Mouse (Mus musculus): ENCODE results near the gene Kmt2d. TPM values are rescaled to one million over a fixed set of nuclear protein-coding genes. Genes with fewer than 3 reads are reported as not detected.
"Not testable (repeated sequence)": the region's sequence is repeated elsewhere in the genome, so short reads cannot be mapped to it uniquely, and the experiment has no call there.

Gene Kmt2d
- polyA plus RNA-seq, 1 experiment from 2014 or later: 16.8 TPM

DNA sequence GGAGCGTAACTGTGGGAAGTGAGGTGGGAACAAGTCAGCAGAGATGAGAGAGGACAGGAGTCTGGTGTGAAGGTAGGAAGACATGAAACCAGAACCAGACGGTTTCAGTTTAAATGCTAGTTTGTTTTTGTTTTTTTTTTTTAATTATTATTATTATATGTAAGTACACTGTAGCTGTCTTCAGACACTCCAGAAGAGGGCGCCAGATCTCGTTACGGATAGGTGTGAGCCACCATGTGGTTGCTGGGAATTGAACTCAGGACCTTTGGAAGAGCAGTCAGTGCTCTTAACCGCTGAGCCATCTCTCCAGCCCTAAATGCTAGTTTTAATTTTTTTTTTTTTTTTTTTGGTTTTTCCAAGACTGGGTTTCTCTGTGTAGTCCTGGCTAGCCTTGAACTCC, 60.8 kb downstream of the Kmt2d start:
- 78% methylated on average over 6 of the region's 6 CpGs for WGBS
- peaks cover 39% of the 10 kb centered on the region for H3K27me3 ChIP-seq (ENCODE audit: control insufficient read depth, insufficient read depth, low read length)
- H3K9me3 ChIP-seq (ENCODE audit: control insufficient read depth, low read length); H3K4me2 ChIP-seq (ENCODE audit: low read depth, low read length); ATAC-seq (ENCODE audit: low read depth); H3K27ac ChIP-seq (ENCODE audit: low read depth, low read length); H3K4me3 ChIP-seq (ENCODE audit: low read depth, low read length); H3K36me3 ChIP-seq (ENCODE audit: control insufficient read depth, insufficient read depth, low read length); H3K9ac ChIP-seq (replicated peaks; ENCODE audit: low read depth, low read length): not testable (repeated sequence)
- peaks cover 24% of the 10 kb centered on the region for H3K4me1 ChIP-seq (ENCODE audit: control insufficient read depth, insufficient read depth, low read length)

DNA sequence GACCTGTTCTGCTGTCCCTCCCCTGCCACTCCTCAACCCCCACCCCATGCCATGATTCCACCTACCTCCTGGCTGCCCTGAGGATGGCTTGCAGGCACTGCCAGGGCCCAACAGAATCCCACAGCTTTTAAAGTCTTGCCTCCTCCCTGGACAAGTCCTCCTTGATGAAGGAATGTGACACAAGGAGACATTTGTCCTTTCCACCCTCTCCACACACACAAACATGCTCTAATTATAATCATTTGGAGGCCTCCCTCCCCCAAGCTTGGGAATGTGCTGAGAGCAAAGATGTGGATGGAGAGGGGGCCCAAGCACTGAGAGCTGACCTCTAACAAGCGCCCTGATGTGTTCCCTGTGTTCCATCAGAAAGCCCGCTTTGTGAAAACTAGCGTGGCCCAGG, 61.6 kb downstream of the Kmt2d start, which contains the start of gene Ddn:
Gene Ddn, minus strand, starts transcription at position 101 of the 400 bp plus-strand sequence.
- H3K27me3 ChIP-seq (ENCODE audit: control insufficient read depth, insufficient read depth, low read length): peaks cover 47% of the 10 kb centered on the region
- no peak within 1 kb of the TSS for H3K27ac ChIP-seq (ENCODE audit: low read depth, low read length)
- WGBS: 44% methylated on average over 3 of the region's 3 CpGs

DNA sequence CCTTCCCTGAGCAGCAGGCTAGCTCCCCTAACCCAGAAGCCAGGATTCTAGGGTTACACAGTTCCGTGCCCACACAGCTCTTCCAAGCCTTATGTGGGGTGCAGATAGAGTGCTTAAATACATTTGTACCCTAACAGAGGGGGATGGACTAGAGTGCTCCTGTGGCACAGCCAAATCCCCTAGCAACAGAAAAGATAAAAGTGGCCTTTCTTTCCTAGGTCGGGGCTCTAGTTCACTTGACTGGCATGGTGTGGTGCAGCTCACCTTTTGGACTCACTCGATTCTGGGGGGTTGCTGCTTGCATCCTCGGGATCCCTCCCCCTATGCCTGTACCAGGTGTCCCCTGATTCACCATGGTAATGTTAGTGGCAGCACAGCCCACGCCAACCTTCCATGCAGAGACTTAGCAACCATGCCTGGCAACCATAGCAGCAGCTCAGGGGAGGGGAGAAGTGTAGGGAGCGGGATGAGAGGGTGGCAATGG, 62.3 kb downstream of the Kmt2d start:
- ATAC-seq (ENCODE audit: low read depth): 0 out of 2 replicates have a peak, but pooled peaks have one; percentile 23
- Histone ChIP-seq H3K4me3 (ENCODE audit: low read depth, low read length) (peak overlapping the region; percentile 46; the same call in 1 of the 2 replicates), H3K9ac (replicated peaks; ENCODE audit: low read depth, low read length) (0 out of 2 replicates have a peak overlapping the region, but pooled peaks have one; percentile 37), H3K27me3 (ENCODE audit: control insufficient read depth, insufficient read depth, low read length) (peaks cover 48% of the 10 kb centered on the region), H3K4me2 (ENCODE audit: low read depth, low read length) (peak overlapping the region; percentile 71), H3K4me1 (ENCODE audit: control insufficient read depth, insufficient read depth, low read length) (peaks cover 27% of the 10 kb centered on the region), H3K27ac (ENCODE audit: low read depth, low read length) (no peak overlapping the region), H3K9me3 (ENCODE audit: control insufficient read depth, low read length) (no peaks in the 10 kb centered on the region), H3K36me3 (ENCODE audit: control insufficient read depth, insufficient read depth, low read length) (no peaks in the 10 kb centered on the region)
- WGBS: 5% methylated on average over 6 of the region's 6 CpGs

More for the DNA sequence above, 61.6 kb downstream of the Kmt2d start, which contains the start of gene Ddn:
- Histone ChIP-seq H3K4me1 (ENCODE audit: control insufficient read depth, insufficient read depth, low read length) (peaks cover 27% of the 10 kb centered on the region), H3K4me2 (ENCODE audit: low read depth, low read length) (peak within 1 kb of the TSS; percentile 71), H3K4me3 (ENCODE audit: low read depth, low read length) (peak within 1 kb of the TSS; percentile 46), H3K9me3 (ENCODE audit: control insufficient read depth, low read length) (no peaks in the 10 kb centered on the region), H3K9ac (replicated peaks; ENCODE audit: low read depth, low read length) (0 out of 2 replicates have a peak within 1 kb of the TSS, but pooled peaks have one; percentile 37), H3K36me3 (ENCODE audit: control insufficient read depth, insufficient read depth, low read length) (no peaks in the 10 kb centered on the region; the same call in 1 of the 2 replicates)
- ATAC-seq (ENCODE audit: low read depth): no peak

DNA sequence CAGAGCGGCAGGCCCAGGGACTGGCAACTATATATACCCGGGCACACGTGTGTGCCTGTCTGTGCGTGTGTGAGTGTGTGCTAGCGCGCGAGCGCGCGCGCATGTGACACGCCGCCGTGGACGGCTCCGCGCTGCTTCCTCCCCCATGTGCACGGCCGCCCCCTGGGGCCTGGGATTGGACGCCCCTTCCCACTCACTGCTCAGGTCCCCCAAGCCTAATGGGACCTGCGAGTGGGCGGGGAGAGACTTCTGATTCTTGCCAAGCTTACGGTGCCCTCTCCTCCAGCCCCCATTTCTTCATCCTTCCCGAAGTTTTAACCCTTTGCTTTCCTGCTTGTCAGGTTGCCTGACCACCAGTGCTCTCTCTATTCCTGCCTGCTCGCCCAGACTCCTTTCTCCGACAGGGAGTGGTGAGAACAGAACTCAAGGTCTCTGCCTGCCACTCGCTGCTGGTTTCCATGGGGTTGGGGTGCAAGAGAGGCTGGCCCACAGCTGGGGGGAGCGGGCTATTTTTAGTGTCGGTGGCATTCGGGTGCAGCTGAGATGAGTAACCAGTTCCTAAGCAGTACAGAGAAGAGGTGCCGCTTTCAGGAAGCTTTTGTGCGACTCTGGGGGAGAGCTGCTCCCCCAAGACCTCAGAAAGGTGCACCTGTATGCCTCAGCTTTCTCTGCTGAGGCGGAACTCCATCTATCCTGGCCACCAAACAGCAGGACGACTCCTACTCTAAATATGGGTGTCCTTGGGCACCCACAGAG, 62.9 kb downstream of the Kmt2d start:
- H3K27ac ChIP-seq (ENCODE audit: low read depth, low read length): no peak overlapping the region
- peak overlapping the region; percentile 71 for H3K4me2 ChIP-seq (ENCODE audit: low read depth, low read length)
- H3K4me3 ChIP-seq (ENCODE audit: low read depth, low read length): peak overlapping the region; percentile 46
- under 1% methylated on average over 34 of the region's 34 CpGs for WGBS
- H3K36me3 ChIP-seq (ENCODE audit: control insufficient read depth, insufficient read depth, low read length): no peaks in the 10 kb centered on the region
- H3K4me1 ChIP-seq (ENCODE audit: control insufficient read depth, insufficient read depth, low read length): peaks cover 27% of the 10 kb centered on the region
- peak overlapping the region; percentile 37 for H3K9ac ChIP-seq (replicated peaks; ENCODE audit: low read depth, low read length)
- H3K27me3 ChIP-seq (ENCODE audit: control insufficient read depth, insufficient read depth, low read length): peaks cover 50% of the 10 kb centered on the region
- no peaks in the 10 kb centered on the region for H3K9me3 ChIP-seq (ENCODE audit: control insufficient read depth, low read length)
- ATAC-seq (ENCODE audit: low read depth): peak; percentile 26

DNA sequence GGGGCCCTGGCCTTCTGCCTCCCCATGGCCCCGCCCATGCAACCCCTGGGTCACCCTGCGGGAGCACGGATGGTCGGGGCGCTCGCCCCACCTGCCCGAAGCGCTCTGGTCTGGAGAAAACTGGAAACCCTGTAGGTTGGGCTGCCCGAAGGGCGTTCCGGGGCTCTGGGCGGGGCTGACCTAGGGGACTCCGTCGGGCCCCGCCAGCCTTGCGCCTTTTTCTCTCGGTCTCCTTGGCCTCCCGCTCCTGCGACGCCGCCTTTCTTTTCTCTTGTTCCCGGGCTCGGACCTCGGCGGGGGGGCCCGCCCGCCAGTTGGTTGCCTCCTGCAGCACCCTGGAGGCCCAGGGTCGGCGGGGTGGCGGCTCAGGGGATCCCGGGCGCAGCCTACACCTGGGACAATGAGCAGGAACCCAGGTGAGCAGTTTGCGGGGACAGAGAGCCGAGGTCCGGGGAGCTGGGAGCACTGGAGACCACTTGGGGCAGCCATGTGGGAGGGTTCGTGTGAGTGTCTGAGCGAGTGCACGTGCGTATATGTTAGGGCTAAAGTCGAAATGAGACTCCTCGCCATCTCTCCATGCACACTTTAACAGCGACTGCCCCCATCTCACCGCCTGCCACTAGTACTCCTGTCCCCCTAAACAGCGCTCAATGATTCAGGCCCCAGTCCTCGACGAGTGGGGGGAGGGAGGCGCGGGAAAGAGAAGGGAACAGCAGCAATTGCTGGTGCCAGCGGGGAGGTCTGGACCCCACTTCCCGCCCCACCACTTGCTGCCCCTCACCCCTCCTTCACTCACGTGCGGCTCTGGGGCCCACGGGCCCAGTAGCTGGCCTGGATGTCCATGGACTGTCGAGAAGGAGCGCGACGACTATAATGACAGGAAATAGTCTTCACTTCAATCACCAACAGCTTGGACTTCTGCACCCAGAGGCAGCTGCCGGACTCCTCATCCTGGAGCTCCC, 63.9 kb downstream of the Kmt2d start:
- peaks cover 27% of the 10 kb centered on the region for H3K4me1 ChIP-seq (ENCODE audit: control insufficient read depth, insufficient read depth, low read length)
- no peaks in the 10 kb centered on the region for H3K36me3 ChIP-seq (ENCODE audit: control insufficient read depth, insufficient read depth, low read length)
- H3K27ac ChIP-seq (ENCODE audit: low read depth, low read length): no peak overlapping the region
- H3K4me2 ChIP-seq (ENCODE audit: low read depth, low read length): peak overlapping the region; percentile 71
- ATAC-seq (ENCODE audit: low read depth): no peak
- H3K9me3 ChIP-seq (ENCODE audit: control insufficient read depth, low read length): no peaks in the 10 kb centered on the region
- peak overlapping the region; percentile 46 for H3K4me3 ChIP-seq (ENCODE audit: low read depth, low read length)
- 1% methylated on average over 58 of the region's 58 CpGs for WGBS
- 0 out of 2 replicates have a peak overlapping the region, but pooled peaks have one; percentile 37 for H3K9ac ChIP-seq (replicated peaks; ENCODE audit: low read depth, low read length)
- peaks cover 56% of the 10 kb centered on the region for H3K27me3 ChIP-seq (ENCODE audit: control insufficient read depth, insufficient read depth, low read length)

DNA sequence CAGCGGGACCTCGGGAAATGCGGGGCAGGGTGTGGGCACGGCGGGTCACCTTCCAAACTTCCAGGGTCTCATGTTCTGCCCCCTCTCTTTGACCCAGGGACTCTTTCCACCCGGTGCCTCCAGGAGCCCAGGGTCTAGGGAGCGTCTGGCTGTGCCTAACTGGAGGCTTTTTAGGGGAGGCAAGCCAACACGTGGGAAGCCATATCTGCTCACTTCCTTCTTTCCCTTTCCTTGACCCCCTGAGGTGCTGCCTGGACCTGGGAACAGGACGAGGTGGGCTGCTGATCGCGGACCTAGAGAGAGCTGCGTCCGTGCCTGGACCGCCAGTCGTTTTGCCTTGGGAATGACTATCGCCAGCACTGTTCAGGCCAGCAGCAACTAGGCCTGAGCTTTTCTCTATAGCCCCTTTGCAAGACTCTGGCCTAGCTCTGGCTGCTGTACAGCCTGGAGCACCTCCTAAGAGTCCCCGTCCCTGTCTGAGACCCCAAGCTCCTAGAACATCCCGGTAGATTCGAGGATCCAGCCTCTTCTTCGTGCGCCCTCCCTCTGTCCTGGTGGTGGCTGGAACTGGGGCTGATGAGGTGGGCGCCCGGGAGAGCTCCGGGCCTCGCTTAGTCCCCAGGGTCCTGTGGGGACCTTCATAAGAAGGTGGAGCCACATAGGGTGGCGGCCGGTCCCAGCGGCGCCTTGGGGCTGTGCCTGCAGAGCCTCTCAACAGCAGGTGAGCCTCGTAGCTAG, 64.8 kb downstream of the Kmt2d start:
- no peak for ATAC-seq (ENCODE audit: low read depth)
- 5% methylated on average over 30 of the region's 30 CpGs for WGBS
- H3K4me1 ChIP-seq (ENCODE audit: control insufficient read depth, insufficient read depth, low read length): peaks cover 27% of the 10 kb centered on the region
- peaks cover 61% of the 10 kb centered on the region for H3K27me3 ChIP-seq (ENCODE audit: control insufficient read depth, insufficient read depth, low read length)
- peak overlapping the region; percentile 67; the same call in 1 of the 2 replicates for H3K4me2 ChIP-seq (ENCODE audit: low read depth, low read length)
- no peaks in the 10 kb centered on the region for H3K9me3 ChIP-seq (ENCODE audit: control insufficient read depth, low read length)
- H3K36me3 ChIP-seq (ENCODE audit: control insufficient read depth, insufficient read depth, low read length): no peaks in the 10 kb centered on the region
- no peak overlapping the region for H3K27ac ChIP-seq (ENCODE audit: low read depth, low read length)
- H3K4me3 ChIP-seq (ENCODE audit: low read depth, low read length): peak overlapping the region; percentile 39; the same call in 1 of the 2 replicates
- H3K9ac ChIP-seq (replicated peaks; ENCODE audit: low read depth, low read length): no peak overlapping the region; the same call in 1 of the 2 replicates

DNA sequence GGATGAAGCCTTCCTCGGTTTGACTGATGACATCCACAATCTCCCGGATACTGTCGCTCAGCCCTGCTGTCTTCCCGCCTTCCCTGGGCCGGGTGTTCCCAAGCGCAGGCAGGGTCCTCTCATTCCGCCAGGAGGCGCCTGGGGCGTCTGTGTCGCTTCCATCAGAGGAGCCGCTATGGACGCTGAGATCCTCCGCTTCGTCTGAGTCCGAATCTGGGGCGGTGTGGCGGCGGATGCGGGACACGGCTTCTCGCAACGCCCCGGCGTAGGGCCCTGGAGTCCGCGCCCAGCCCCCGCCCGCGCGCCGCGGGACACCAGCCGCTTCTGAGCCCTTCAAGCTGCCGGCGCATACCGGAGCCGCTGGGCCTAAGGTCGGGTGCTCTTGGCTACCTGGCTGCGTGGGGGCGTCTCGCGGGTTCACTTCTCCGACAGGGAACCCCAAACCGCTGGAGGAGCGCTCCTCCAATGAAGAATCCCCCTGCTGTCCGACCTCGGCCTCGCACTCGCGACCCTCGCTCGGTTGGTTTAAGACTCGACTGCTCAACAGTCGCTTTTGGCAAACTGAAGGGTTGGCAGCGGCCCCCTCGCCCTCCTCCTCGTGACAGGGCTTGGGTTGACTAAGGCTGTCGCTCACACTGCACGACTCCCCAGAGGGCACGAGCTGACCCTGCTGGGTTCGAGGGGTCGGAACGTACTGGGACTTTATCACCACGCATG, 65.5 kb downstream of the Kmt2d start:
- 1% methylated on average over 64 of the region's 64 CpGs for WGBS
- Histone ChIP-seq H3K4me2 (ENCODE audit: low read depth, low read length) (peak overlapping the region; percentile 67), H3K9me3 (ENCODE audit: control insufficient read depth, low read length) (no peaks in the 10 kb centered on the region), H3K4me1 (ENCODE audit: control insufficient read depth, insufficient read depth, low read length) (peaks cover 27% of the 10 kb centered on the region), H3K36me3 (ENCODE audit: control insufficient read depth, insufficient read depth, low read length) (no peaks in the 10 kb centered on the region), H3K27me3 (ENCODE audit: control insufficient read depth, insufficient read depth, low read length) (peaks cover 64% of the 10 kb centered on the region), H3K9ac (replicated peaks; ENCODE audit: low read depth, low read length) (peak overlapping the region; percentile 52), H3K27ac (ENCODE audit: low read depth, low read length) (no peak overlapping the region), H3K4me3 (ENCODE audit: low read depth, low read length) (peak overlapping the region; percentile 39)
- peak; percentile 42; the same call in 1 of the 2 replicates for ATAC-seq (ENCODE audit: low read depth)

Measured in neural tube, embryonic 14.5 days (tissue).